Mouse (Mus musculus) liver, embryonic 16.5 days (tissue): Measurements from ENCODE around the gene Dnajb13. TPM values are rescaled to one million over a fixed set of nuclear protein-coding genes. Genes with fewer than 3 reads are reported as not detected.

Source experiments
- ATAC-seq: fragments of 200-750 bp; cut with Nextera tagmentation; 2 replicates; pipeline ENCODE4 v1.8.0; 2017; ENCODE audit warnings: low read depth, mild to moderate bottlenecking, moderate number of reproducible peaks, moderate library complexity
- H3K27ac ChIP-seq: fragments of 300-500 bp; sonication (generic); 2 replicates; pipeline ENCODE4 v1.5.1; 2014; ENCODE audit warnings: mild to moderate bottlenecking, low read length
- H3K27me3 ChIP-seq: fragments of 300-500 bp; sonication (generic); 2 replicates; pipeline ENCODE4 v1.6.1; 2014; ENCODE audit warnings: low read depth, low read length, mixed read lengths; ENCODE audit not compliant: control insufficient read depth, insufficient read depth
- H3K36me3 ChIP-seq: fragments of 300-500 bp; sonication (generic); 2 replicates; pipeline ENCODE4 v1.6.1; 2014; ENCODE audit warnings: mild to moderate bottlenecking; ENCODE audit not compliant: control insufficient read depth, insufficient read depth
- H3K4me1 ChIP-seq: fragments of 300-500 bp; sonication (generic); 2 replicates; pipeline ENCODE4 v1.6.1; 2014; ENCODE audit warnings: low read depth, low read length, mixed read lengths; ENCODE audit not compliant: control insufficient read depth
- H3K4me2 ChIP-seq: fragments of 300-500 bp; sonication (generic); 2 replicates; pipeline ENCODE4 v1.6.1; 2014; ENCODE audit warnings: low read depth, low read length, mixed read lengths
- H3K4me3 ChIP-seq: fragments of 300-500 bp; sonication (generic); 2 replicates; pipeline ENCODE4 v1.5.1; 2014; ENCODE audit warnings: low read depth, mild to moderate bottlenecking, low read length
- H3K9ac ChIP-seq: fragments of 300-500 bp; sonication (generic); 2 replicates; pipeline ENCODE4 v1.6.1; 2014; ENCODE audit warnings: low read depth, low read length
- H3K9me3 ChIP-seq: fragments of 300-500 bp; sonication (generic); replicated peaks from 2 replicates; pipeline ENCODE4 v1.6.1; 2016; ENCODE audit warnings: low read length; ENCODE audit not compliant: control insufficient read depth
- WGBS: fragments of 180-500 bp; shearing (Covaris S2); extraction: QIAGEN DNeasy Blood & Tissue Kit; methylation state at CpG from one replicate; pipeline ENCODE4 v1.1.7; 2014; ENCODE audit not compliant: insufficient replicate concordance; 5-methylcytosine and 5-hydroxymethylcytosine counted together
- polyA plus RNA-seq: library from polyadenylated mRNA; unstranded; fragments of >200 nt; fragmentation: Nextera tagmentation; extraction: Ambion mirVana; gene quantifications from 2 replicates; pipeline ENCODE4 v1.2.1, GENCODE M21; 2015

Gene Dnajb13
- polyA plus RNA-seq, 1 experiment from 2014 or later, result 4.4 TPM

- Histone ChIP-seq H3K27me3 (no peaks in the 10 kb centered on the region), H3K9me3 (no peaks in the 10 kb centered on the region), H3K4me2 (no peak overlapping the region), H3K27ac (peak overlapping the region; percentile 20; the same call in 1 of the 2 replicates), H3K4me1 (peaks cover 34% of the 10 kb centered on the region), H3K36me3 (peaks cover 2% of the 10 kb centered on the region; the same call in 1 of the 2 replicates), H3K4me3 (no peak overlapping the region), H3K9ac (no peak overlapping the region; the same call in 1 of the 2 replicates)
- WGBS, result 80% methylated on average over 1 of the region's 1 CpGs
- ATAC-seq, result no peak
Observed at GRCm38 (mm10) chr7:100471407-100471797, 43.4 kb downstream of the Dnajb13 start.

- peaks cover 2% of the 10 kb centered on the region; the same call in 1 of the 2 replicates for H3K36me3 ChIP-seq
- peak overlapping the region; percentile 42; the same call in 1 of the 2 replicates for H3K27ac ChIP-seq
- no peaks in the 10 kb centered on the region for H3K27me3 ChIP-seq
- no peak overlapping the region for H3K4me2 ChIP-seq
- ATAC-seq, result no peak
- 91% methylated on average over 11 of the region's 11 CpGs for WGBS
- peaks cover 38% of the 10 kb centered on the region for H3K4me1 ChIP-seq
- no peaks in the 10 kb centered on the region for H3K9me3 ChIP-seq
- H3K9ac ChIP-seq, result no peak overlapping the region; the same call in 1 of the 2 replicates
- H3K4me3 ChIP-seq, result no peak overlapping the region
Observed at GRCm38 (mm10) chr7:100470796-100471406, 43.9 kb downstream of the Dnajb13 start.

- Histone ChIP-seq H3K4me2 (peak overlapping the region; percentile 17), H3K4me3 (no peak overlapping the region), H3K27ac (peak overlapping the region; percentile 100), H3K4me1 (peaks cover 50% of the 10 kb centered on the region), H3K9ac (peak overlapping the region; percentile 64), H3K27me3 (no peaks in the 10 kb centered on the region), H3K36me3 (peaks cover 2% of the 10 kb centered on the region; the same call in 1 of the 2 replicates), H3K9me3 (no peaks in the 10 kb centered on the region)
- WGBS, result 67% methylated on average over 1 of the region's 1 CpGs
- no peak for ATAC-seq
Observed at GRCm38 (mm10) chr7:100469502-100469901, 45.3 kb downstream of the Dnajb13 start.

- 85% methylated on average over 6 of the region's 6 CpGs for WGBS
- peaks cover 6% of the 10 kb centered on the region; the same call in 1 of the 2 replicates for H3K36me3 ChIP-seq
- no peak overlapping the region for H3K4me3 ChIP-seq
- H3K9ac ChIP-seq, result peak overlapping the region; percentile 64; the same call in 1 of the 2 replicates
- no peaks in the 10 kb centered on the region for H3K9me3 ChIP-seq
- no peak for ATAC-seq
- peaks cover 58% of the 10 kb centered on the region for H3K4me1 ChIP-seq
- no peaks in the 10 kb centered on the region for H3K27me3 ChIP-seq
- H3K4me2 ChIP-seq, result no peak overlapping the region
- H3K27ac ChIP-seq, result peak overlapping the region; percentile 100
Observed at GRCm38 (mm10) chr7:100468761-100469160, 46.0 kb downstream of the Dnajb13 start.

GRCm38 (mm10) chr7:100466781-100467510, 47.8 kb downstream of the Dnajb13 start:
- Histone ChIP-seq H3K4me1 (peaks cover 75% of the 10 kb centered on the region), H3K9me3 (no peaks in the 10 kb centered on the region), H3K4me3 (peak overlapping the region; percentile 70), H3K27me3 (no peaks in the 10 kb centered on the region), H3K4me2 (peak overlapping the region; percentile 74), H3K27ac (peak overlapping the region; percentile 100), H3K9ac (peak overlapping the region; percentile 88), H3K36me3 (peaks cover 6% of the 10 kb centered on the region; the same call in 1 of the 2 replicates)
- ATAC-seq, result peak; percentile 92
- WGBS, result 29% methylated on average over 11 of the region's 11 CpGs

- WGBS, result 11% methylated on average over 5 of the region's 5 CpGs
- Histone ChIP-seq H3K36me3 (peaks cover 6% of the 10 kb centered on the region; the same call in 1 of the 2 replicates), H3K4me3 (peak overlapping the region; percentile 70), H3K9ac (peak overlapping the region; percentile 88), H3K4me2 (peak overlapping the region; percentile 74), H3K27ac (peak overlapping the region; percentile 100), H3K9me3 (no peaks in the 10 kb centered on the region), H3K27me3 (no peaks in the 10 kb centered on the region), H3K4me1 (peaks cover 83% of the 10 kb centered on the region)
- ATAC-seq, result peak; percentile 4
Observed at GRCm38 (mm10) chr7:100465656-100466309, 49.0 kb downstream of the Dnajb13 start.

- no peak for ATAC-seq
- peak overlapping the region; percentile 100 for H3K27ac ChIP-seq
- WGBS, result 61% methylated on average over 4 of the region's 4 CpGs
- H3K4me2 ChIP-seq, result peak overlapping the region; percentile 74
- no peaks in the 10 kb centered on the region for H3K27me3 ChIP-seq
- peak overlapping the region; percentile 88 for H3K9ac ChIP-seq
- peaks cover 6% of the 10 kb centered on the region; the same call in 1 of the 2 replicates for H3K36me3 ChIP-seq
- H3K4me1 ChIP-seq, result peaks cover 82% of the 10 kb centered on the region
- no peaks in the 10 kb centered on the region for H3K9me3 ChIP-seq
- peak overlapping the region; percentile 70 for H3K4me3 ChIP-seq
Observed at GRCm38 (mm10) chr7:100465248-100465647, 49.5 kb downstream of the Dnajb13 start.

GRCm38 (mm10) chr7:100464248-100464647, 50.5 kb downstream of the Dnajb13 start:
- Histone ChIP-seq H3K4me3 (peak overlapping the region; percentile 70), H3K27ac (peak overlapping the region; percentile 100), H3K36me3 (peaks cover 6% of the 10 kb centered on the region), H3K4me1 (peaks cover 83% of the 10 kb centered on the region), H3K27me3 (no peaks in the 10 kb centered on the region), H3K4me2 (peak overlapping the region; percentile 74), H3K9me3 (no peaks in the 10 kb centered on the region), H3K9ac (peak overlapping the region; percentile 88)
- 95% methylated on average over 7 of the region's 7 CpGs for WGBS
- no peak for ATAC-seq
